Mouse (Mus musculus): ENCODE results near the gene Gucy1b2.

Gucy1b2 gene

DNA sequence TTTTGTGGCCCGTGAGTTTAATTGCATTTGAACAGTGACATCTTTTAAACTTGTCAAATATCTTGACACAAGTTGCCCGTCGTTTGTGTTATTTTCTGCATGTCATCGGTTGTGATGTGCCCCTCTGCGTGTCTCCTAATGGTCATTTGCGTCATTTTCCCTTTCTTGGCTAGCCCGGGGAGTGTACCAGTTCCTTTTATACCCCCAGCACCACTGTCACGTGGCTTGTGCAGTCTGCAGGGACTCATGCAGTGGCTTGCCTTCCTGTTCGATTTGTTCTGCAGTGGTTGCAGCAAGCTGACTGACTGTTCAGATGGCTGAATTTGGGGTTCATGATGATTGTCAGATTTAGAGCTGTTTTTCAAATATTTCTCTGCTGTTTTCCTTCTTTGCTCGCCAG, 82.1 kb downstream of the Gucy1b2 start:
- DNase-seq (ENCODE audit: low read depth, low spot score) = no peak

GRCm38 (mm10) chr14:62370819-62371218, 85.3 kb downstream of the Gucy1b2 start:
- DNase-seq (ENCODE audit: low read depth, low spot score) = no peak

DNA sequence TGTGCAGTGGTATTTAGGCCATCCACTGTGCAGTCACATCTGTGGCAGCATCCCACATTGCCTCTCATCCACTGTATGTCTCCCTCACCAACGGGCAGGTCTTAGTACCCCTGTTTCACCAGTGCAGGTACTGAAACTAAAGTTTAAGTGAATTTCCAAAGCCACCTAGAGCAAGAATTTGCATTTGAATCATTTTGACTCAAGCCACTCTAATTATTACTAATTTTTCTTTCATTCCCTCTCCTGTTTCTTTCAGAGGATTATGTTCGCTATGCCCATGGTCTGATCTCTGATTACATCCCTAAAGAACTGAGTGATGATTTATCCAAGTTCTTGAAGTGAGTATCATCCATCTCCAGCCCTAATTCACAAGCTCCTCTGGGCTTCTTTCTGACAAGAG, 92.3 kb downstream of the Gucy1b2 start:
- DNase-seq (ENCODE audit: low read depth, low spot score) = no peak

GRCm38 (mm10) chr14:62361263-62361980, 94.7 kb downstream of the Gucy1b2 start:
- no peak for DNase-seq (ENCODE audit: low read depth, low spot score)

DNA sequence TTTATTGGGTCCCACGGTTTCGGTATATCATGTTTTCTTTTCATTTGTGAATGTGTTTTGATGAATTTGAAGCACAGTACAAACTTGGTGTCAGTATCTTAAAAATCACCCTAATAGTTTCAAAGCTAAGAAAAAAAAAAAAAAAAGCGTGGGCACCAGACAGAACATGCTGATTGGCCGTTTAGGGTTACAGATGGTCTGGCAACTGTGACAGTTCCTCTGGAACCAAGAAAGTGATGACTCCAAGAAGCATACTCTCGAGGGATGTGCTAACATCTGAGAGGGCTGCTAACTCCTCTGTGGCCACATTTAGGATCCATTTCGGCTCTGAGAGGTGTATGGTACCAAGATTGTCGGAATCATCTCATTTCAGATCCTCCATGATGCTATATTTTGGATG, 100.9 kb downstream of the Gucy1b2 start:
- DNase-seq (ENCODE audit: low read depth, low spot score) = no peak

GRCm38 (mm10) chr14:62353793-62354192, 102.3 kb downstream of the Gucy1b2 start:
- no peak for DNase-seq (ENCODE audit: low read depth, low spot score)

DNA sequence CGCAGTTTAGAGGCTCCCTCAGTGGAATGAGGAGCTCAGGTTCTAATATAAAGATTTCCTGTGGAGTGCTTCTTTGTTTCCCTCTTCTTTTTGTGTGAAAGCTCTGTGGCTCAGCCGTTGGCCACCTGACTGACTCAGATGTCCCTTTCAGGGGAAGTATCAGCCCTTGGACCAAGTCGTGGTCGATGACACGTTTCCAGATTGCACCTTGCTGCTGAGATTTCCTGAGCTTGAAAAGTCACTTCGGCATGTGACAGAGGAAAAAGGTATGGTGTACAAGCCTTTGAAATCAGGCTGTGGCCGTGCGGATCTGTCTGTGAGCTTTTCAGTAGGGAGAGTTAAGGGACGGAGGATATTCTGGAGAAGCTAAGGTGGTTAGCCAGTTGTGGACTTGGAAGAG, 102.7 kb downstream of the Gucy1b2 start:
- no peak for DNase-seq (ENCODE audit: low read depth, low spot score)

DNA sequence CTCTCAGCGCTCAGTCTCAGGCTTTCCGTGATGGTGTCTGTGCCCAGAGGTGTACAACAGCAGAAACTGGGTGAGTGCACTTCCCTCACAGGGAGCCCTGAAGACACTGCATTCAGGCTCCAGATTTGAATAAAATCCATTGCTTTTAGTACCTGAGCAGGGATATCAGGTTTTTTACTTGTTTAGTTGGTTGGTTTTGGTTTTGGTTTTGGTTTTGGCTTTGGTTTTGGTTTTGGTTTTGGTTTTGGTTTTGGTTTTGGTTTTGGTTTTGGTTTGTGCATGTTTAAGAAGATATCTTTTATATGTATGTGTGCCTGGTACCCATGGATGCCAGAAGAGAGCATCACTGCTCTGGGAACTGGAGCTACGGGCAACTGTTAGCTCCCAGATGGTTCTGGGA, 105.2 kb downstream of the Gucy1b2 start:
- DNase-seq (ENCODE audit: low read depth, low spot score) = no peak

- DNase-seq (ENCODE audit: low read depth, low spot score) = no peak
These were observed 105.9 kb downstream of the Gucy1b2 start for GRCm38 (mm10) chr14:62350186-62350585.

DNA sequence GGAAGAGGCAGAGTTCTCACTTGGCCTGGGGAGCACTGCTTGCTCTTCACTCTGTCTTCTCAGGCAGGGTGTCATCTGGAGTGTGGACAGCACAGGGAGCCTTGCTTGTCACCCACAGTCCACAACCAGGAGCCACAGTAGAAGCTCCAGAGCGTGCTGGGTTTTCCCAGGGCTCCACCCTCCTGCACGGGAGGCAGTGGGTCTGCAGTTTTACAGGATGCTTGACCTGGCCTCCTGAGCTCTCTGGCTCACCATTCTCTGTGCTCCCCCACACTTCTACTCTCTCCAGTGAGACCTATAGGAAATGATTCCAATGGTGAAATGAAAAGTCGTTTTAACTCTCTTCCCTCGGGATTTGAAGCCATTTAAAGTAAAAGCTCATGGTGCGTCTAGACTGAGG, 106.3 kb downstream of the Gucy1b2 start:
- DNase-seq (ENCODE audit: low read depth, low spot score) = no peak

GRCm38 (mm10) chr14:62347103-62347502, 109.0 kb downstream of the Gucy1b2 start:
- no peak for DNase-seq (ENCODE audit: low read depth, low spot score)

- DNase-seq (ENCODE audit: low read depth, low spot score) = no peak
These were observed 109.5 kb downstream of the Gucy1b2 start for GRCm38 (mm10) chr14:62346570-62346969.

Measured in telencephalon, adult 2 months (tissue).